Mouse (Mus musculus) hindbrain, embryonic 13.5 days (tissue): ENCODE measurements at regions not wholly inside any gene's neighbourhood (a gene's known extent, or its start where the extent isn't known, plus 50 kb on each side); places are given as distances from the start of the nearest gene placed in this dataset.

Source experiments
- ATAC-seq: fragments of 200-750 bp; cut with Nextera tagmentation; 2 replicates; pipeline ENCODE4 v1.8.0; 2017; ENCODE audit warnings: moderate TSS enrichment; ENCODE audit not compliant: low FRiP score
- H3K27ac ChIP-seq: fragments of 300-500 bp; sonication (generic); 2 replicates; pipeline ENCODE4 v1.5.1; 2015; ENCODE audit warnings: inconsistent platforms, mild to moderate bottlenecking, moderate library complexity
- H3K27me3 ChIP-seq: fragments of 300-500 bp; sonication (generic); 2 replicates; pipeline ENCODE4 v1.6.1; 2015; ENCODE audit warnings: mild to moderate bottlenecking, inconsistent platforms
- H3K36me3 ChIP-seq: fragments of 300-500 bp; sonication (generic); 2 replicates; pipeline ENCODE4 v1.6.1; 2015; ENCODE audit warnings: mild to moderate bottlenecking, inconsistent platforms
- H3K4me1 ChIP-seq: fragments of 300-500 bp; sonication (generic); replicated peaks from 2 replicates; pipeline ENCODE4 v1.6.1; 2015; ENCODE audit warnings: inconsistent platforms
- H3K4me2 ChIP-seq: fragments of 300-500 bp; sonication (generic); 2 replicates; pipeline ENCODE4 v1.6.1; 2015; ENCODE audit warnings: inconsistent platforms, mild to moderate bottlenecking, moderate library complexity
- H3K4me3 ChIP-seq: fragments of 300-500 bp; sonication (generic); 2 replicates; pipeline ENCODE4 v1.5.1; 2015; ENCODE audit warnings: mild to moderate bottlenecking, inconsistent platforms
- H3K9ac ChIP-seq: fragments of 300-500 bp; sonication (generic); 2 replicates; pipeline ENCODE4 v1.6.1; 2015; ENCODE audit warnings: mild to moderate bottlenecking, inconsistent platforms
- H3K9me3 ChIP-seq: fragments of 300-500 bp; sonication (generic); 2 replicates; pipeline ENCODE4 v1.6.1; 2016; ENCODE audit warnings: inconsistent platforms
- WGBS: fragments of 180-500 bp; shearing (Covaris S2); methylation state at CpG from one replicate; pipeline ENCODE4 v1.1.7; 2015; 5-methylcytosine and 5-hydroxymethylcytosine counted together

DNA sequence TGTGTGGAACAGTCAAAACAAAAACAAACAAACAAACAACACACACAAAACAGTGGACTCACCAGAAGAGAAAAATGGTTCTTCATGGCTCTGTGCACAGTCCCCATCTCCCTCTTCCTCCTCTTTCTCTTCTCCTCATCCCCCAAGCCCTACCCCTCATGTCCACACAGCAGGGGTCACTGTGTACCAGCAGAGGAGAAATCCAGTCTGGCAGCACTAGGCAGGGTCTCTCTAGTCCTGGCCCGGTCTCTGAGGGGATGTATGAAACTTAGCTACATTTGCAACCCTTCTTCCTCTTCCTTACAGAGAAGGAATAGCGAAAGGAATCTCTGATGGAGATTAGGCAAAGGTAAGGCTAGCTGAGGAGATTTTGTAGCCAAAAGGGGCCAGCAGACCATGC is 349.1 kb downstream of the Gm45692 start:
- 68% methylated on average over 2 of the region's 2 CpGs for WGBS
- H3K9ac ChIP-seq, result no peak overlapping the region
- no peaks in the 10 kb centered on the region for H3K9me3 ChIP-seq
- H3K27me3 ChIP-seq, result peaks cover 11% of the 10 kb centered on the region
- H3K4me2 ChIP-seq, result no peak overlapping the region
- no peak overlapping the region for H3K4me3 ChIP-seq
- H3K36me3 ChIP-seq, result no peaks in the 10 kb centered on the region
- no peak for ATAC-seq
- no peak overlapping the region for H3K27ac ChIP-seq
- H3K4me1 ChIP-seq, result peaks cover 38% of the 10 kb centered on the region

GRCm38 (mm10) chr8:26469705-26470104 is 350.4 kb downstream of the Gm45692 start:
- no peak overlapping the region for H3K9ac ChIP-seq
- H3K27ac ChIP-seq, result peak overlapping the region; percentile 36
- H3K4me3 ChIP-seq, result no peak overlapping the region
- peaks cover 11% of the 10 kb centered on the region for H3K27me3 ChIP-seq
- H3K36me3 ChIP-seq, result no peaks in the 10 kb centered on the region
- H3K4me1 ChIP-seq, result peaks cover 38% of the 10 kb centered on the region
- no peaks in the 10 kb centered on the region for H3K9me3 ChIP-seq
- WGBS, result 16% methylated on average over 6 of the region's 6 CpGs
- H3K4me2 ChIP-seq, result no peak overlapping the region
- no peak for ATAC-seq

DNA sequence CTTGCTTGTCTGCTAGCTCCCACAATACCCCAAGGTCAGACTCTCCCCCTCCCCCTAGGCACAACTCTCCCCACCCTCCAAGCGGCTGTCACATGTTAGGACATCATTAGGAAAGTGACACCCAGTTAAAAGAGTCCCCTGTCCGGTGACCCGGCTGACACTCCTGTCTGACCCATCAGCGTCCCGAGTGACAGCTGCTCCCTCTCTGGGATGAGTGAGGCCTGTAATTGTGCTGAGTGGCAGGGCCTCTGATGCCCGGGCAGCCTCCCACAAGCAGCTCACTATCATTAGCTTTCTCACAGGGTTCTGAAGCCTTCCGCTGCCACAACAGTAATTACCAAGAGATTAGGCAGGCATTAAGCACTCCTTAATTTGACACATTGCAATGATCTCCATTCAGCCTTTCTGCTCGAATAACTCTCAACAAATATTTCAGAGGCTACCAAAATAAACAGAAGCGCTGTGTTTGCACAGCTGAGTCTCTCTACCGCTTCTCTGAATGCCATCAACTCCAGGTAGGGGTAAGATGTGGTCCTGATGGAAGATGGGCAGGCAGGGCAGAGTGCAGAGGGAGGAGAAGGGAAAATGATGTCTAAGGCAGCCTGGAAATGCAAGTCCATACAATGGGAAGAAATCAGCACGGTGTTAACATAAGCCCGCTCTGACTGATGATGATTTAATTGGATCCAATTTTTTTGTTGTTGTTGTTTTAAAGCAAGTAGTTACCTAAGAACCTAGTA is 352.6 kb downstream of the Gm45692 start:
- WGBS, result 15% methylated on average over 12 of the region's 12 CpGs
- Histone ChIP-seq H3K9ac (no peak overlapping the region), H3K27ac (peak overlapping the region; percentile 42; the same call in 1 of the 2 replicates), H3K4me1 (peaks cover 38% of the 10 kb centered on the region), H3K9me3 (no peaks in the 10 kb centered on the region), H3K36me3 (no peaks in the 10 kb centered on the region), H3K4me3 (no peak overlapping the region), H3K4me2 (no peak overlapping the region), H3K27me3 (peaks cover 16% of the 10 kb centered on the region)
- peak; percentile 70 for ATAC-seq

DNA sequence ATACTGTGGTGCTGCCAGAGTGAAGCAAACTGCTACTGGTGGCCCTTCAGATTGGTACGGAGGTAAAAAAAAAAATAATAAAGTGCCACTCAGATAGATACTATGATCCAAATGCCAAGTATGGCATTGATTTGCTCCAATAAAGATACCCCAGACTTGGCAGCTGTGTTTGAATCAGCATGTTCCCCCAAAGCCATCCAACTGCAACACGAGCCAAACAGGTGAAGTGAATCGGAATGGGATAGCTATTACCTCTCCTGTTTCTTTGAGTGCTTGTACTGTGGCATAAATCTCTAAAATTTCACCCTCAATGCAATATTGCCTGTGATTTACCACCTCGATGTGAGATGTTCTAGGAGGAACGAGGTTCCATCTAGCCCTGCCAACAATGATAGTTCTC is 365.4 kb downstream of the Gm45692 start:
- Histone ChIP-seq H3K27me3 (no peaks in the 10 kb centered on the region), H3K27ac (no peak overlapping the region), H3K36me3 (no peaks in the 10 kb centered on the region), H3K4me3 (no peak overlapping the region), H3K4me2 (no peak overlapping the region), H3K4me1 (peaks cover 10% of the 10 kb centered on the region), H3K9ac (no peak overlapping the region), H3K9me3 (no peaks in the 10 kb centered on the region)
- WGBS, result 93% methylated on average over 5 of the region's 5 CpGs
- no peak for ATAC-seq

- peaks cover 10% of the 10 kb centered on the region for H3K4me1 ChIP-seq
- H3K27me3 ChIP-seq, result no peaks in the 10 kb centered on the region
- no peak for ATAC-seq
- 92% methylated on average over 7 of the region's 7 CpGs for WGBS
- no peak overlapping the region for H3K27ac ChIP-seq
- no peak overlapping the region for H3K4me2 ChIP-seq
- no peaks in the 10 kb centered on the region for H3K9me3 ChIP-seq
- H3K4me3 ChIP-seq, result no peak overlapping the region
- no peaks in the 10 kb centered on the region for H3K36me3 ChIP-seq
- no peak overlapping the region for H3K9ac ChIP-seq
Observed at GRCm38 (mm10) chr8:26487866-26488265, 368.5 kb downstream of the Gm45692 start.

DNA sequence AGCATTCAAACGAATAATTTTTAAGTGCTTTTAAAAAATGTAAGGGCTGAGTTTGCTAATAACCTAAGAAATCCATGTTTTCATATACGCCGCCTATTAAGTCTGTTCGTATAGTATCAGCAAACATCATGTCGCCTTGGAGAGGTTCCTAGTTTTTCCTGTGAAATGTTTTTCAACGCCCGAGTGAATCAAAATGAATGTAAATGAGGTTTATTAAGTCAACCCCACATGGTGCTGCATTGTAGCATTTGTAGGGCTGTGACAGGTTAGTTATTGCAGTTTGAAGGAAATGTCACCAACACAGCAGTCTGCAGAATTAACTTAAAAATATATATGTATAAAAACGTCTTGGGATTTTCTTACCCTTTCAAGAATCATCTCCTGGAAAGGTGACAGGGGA is 369.3 kb downstream of the Gm45692 start:
- Histone ChIP-seq H3K4me2 (no peak overlapping the region), H3K9ac (no peak overlapping the region), H3K27me3 (no peaks in the 10 kb centered on the region), H3K4me1 (peaks cover 10% of the 10 kb centered on the region), H3K4me3 (no peak overlapping the region), H3K27ac (no peak overlapping the region), H3K9me3 (no peaks in the 10 kb centered on the region), H3K36me3 (no peaks in the 10 kb centered on the region)
- WGBS, result 48% methylated on average over 8 of the region's 8 CpGs
- ATAC-seq, result no peak

GRCm38 (mm10) chr8:26501196-26501813 is 382.0 kb downstream of the Gm45692 start:
- no peak for ATAC-seq
- H3K4me3 ChIP-seq, result no peak overlapping the region
- H3K36me3 ChIP-seq, result no peaks in the 10 kb centered on the region
- no peak overlapping the region for H3K4me2 ChIP-seq
- 73% methylated on average over 9 of the region's 9 CpGs for WGBS
- no peak overlapping the region for H3K27ac ChIP-seq
- 0 out of 2 replicates have a peak, but pooled peaks cover 2% of the 10 kb centered on the region for H3K27me3 ChIP-seq
- H3K9ac ChIP-seq, result no peak overlapping the region
- no peaks in the 10 kb centered on the region for H3K9me3 ChIP-seq
- peaks cover 22% of the 10 kb centered on the region for H3K4me1 ChIP-seq

- no peaks in the 10 kb centered on the region for H3K36me3 ChIP-seq
- H3K27me3 ChIP-seq, result 0 out of 2 replicates have a peak, but pooled peaks cover 2% of the 10 kb centered on the region
- peak overlapping the region; percentile 35; the same call in 1 of the 2 replicates for H3K9ac ChIP-seq
- no peak overlapping the region for H3K27ac ChIP-seq
- no peak overlapping the region for H3K4me3 ChIP-seq
- 54% methylated on average over 11 of the region's 11 CpGs for WGBS
- ATAC-seq, result no peak
- H3K4me1 ChIP-seq, result peaks cover 22% of the 10 kb centered on the region
- no peaks in the 10 kb centered on the region for H3K9me3 ChIP-seq
- no peak overlapping the region for H3K4me2 ChIP-seq
Observed at GRCm38 (mm10) chr8:26501814-26502572, 382.7 kb downstream of the Gm45692 start.

- peaks cover 26% of the 10 kb centered on the region for H3K4me1 ChIP-seq
- H3K9ac ChIP-seq, result no peak overlapping the region
- H3K4me2 ChIP-seq, result no peak overlapping the region
- H3K4me3 ChIP-seq, result no peak overlapping the region
- H3K27ac ChIP-seq, result no peak overlapping the region
- no peaks in the 10 kb centered on the region for H3K9me3 ChIP-seq
- ATAC-seq, result no peak
- H3K36me3 ChIP-seq, result no peaks in the 10 kb centered on the region
- 49% methylated on average over 4 of the region's 4 CpGs for WGBS
- H3K27me3 ChIP-seq, result 0 out of 2 replicates have a peak, but pooled peaks cover 2% of the 10 kb centered on the region
Observed at GRCm38 (mm10) chr8:26502772-26503171, 383.4 kb downstream of the Gm45692 start.

GRCm38 (mm10) chr8:26503918-26504317 is 384.6 kb downstream of the Gm45692 start:
- no peaks in the 10 kb centered on the region for H3K9me3 ChIP-seq
- no peak overlapping the region for H3K4me2 ChIP-seq
- no peak overlapping the region for H3K27ac ChIP-seq
- H3K36me3 ChIP-seq, result no peaks in the 10 kb centered on the region
- no peak for ATAC-seq
- WGBS, result 53% methylated on average over 4 of the region's 4 CpGs
- no peak overlapping the region for H3K4me3 ChIP-seq
- H3K4me1 ChIP-seq, result peaks cover 30% of the 10 kb centered on the region
- 0 out of 2 replicates have a peak, but pooled peaks cover 2% of the 10 kb centered on the region for H3K27me3 ChIP-seq
- no peak overlapping the region for H3K9ac ChIP-seq

- H3K9ac ChIP-seq, result no peak overlapping the region
- H3K27ac ChIP-seq, result no peak overlapping the region
- H3K27me3 ChIP-seq, result 0 out of 2 replicates have a peak, but pooled peaks cover 7% of the 10 kb centered on the region
- no peak overlapping the region for H3K4me3 ChIP-seq
- no peak overlapping the region for H3K4me2 ChIP-seq
- ATAC-seq, result no peak
- H3K9me3 ChIP-seq, result no peaks in the 10 kb centered on the region
- H3K36me3 ChIP-seq, result no peaks in the 10 kb centered on the region
- peaks cover 30% of the 10 kb centered on the region for H3K4me1 ChIP-seq
- WGBS, result 61% methylated on average over 16 of the region's 16 CpGs
Observed at GRCm38 (mm10) chr8:26504319-26505035, 385.1 kb downstream of the Gm45692 start.

GRCm38 (mm10) chr8:26507611-26508070 is 388.3 kb downstream of the Gm45692 start:
- WGBS, result 40% methylated on average over 12 of the region's 12 CpGs
- Histone ChIP-seq H3K9ac (no peak overlapping the region), H3K4me2 (no peak overlapping the region), H3K27ac (peak overlapping the region; percentile 35; the same call in 1 of the 2 replicates), H3K4me1 (peaks cover 21% of the 10 kb centered on the region), H3K4me3 (no peak overlapping the region), H3K36me3 (no peaks in the 10 kb centered on the region), H3K9me3 (no peaks in the 10 kb centered on the region), H3K27me3 (0 out of 2 replicates have a peak, but pooled peaks cover 7% of the 10 kb centered on the region)
- no peak for ATAC-seq
